Mouse (Mus musculus) erythroblast, embryonic 14.5 days (primary cell): ENCODE results near the gene Gipc2. TPM values are rescaled to one million over a fixed set of nuclear protein-coding genes. Genes with fewer than 3 reads are reported as not detected.

Source experiments
- H3K27me3 ChIP-seq: 2 replicates; pipeline ENCODE4 v1.6.1; 2012; ENCODE audit warnings: inconsistent platforms; ENCODE audit not compliant: control insufficient read depth
- H3K36me3 ChIP-seq: 2 replicates; pipeline ENCODE4 v1.6.1; 2012; ENCODE audit warnings: mild to moderate bottlenecking, inconsistent platforms; ENCODE audit not compliant: control insufficient read depth
- H3K4me1 ChIP-seq: 2 replicates; pipeline ENCODE4 v1.6.1; 2012; ENCODE audit warnings: inconsistent platforms; ENCODE audit not compliant: control insufficient read depth
- H3K4me3 ChIP-seq: replicated peaks from 2 replicates; pipeline ENCODE3; 2012; ENCODE audit warnings: moderate library complexity, mild to moderate bottlenecking, inconsistent platforms
- H3K9me3 ChIP-seq: 2 replicates; pipeline ENCODE4 v1.6.1; 2012; ENCODE audit warnings: low read length, inconsistent platforms, mixed read lengths; ENCODE audit not compliant: control insufficient read depth
- GATA1 ChIP-seq: IDR thresholded peaks from 2 replicates; pipeline ENCODE4 v1.6.1; 2012; ENCODE audit warnings: low read length, inconsistent platforms, mixed read lengths
- TAL1 ChIP-seq: IDR thresholded peaks from 3 replicates; pipeline ENCODE4 v1.6.1; 2012; ENCODE audit warnings: low read length, inconsistent platforms, mixed read lengths
- polyA plus RNA-seq: library from polyadenylated mRNA; stranded (reverse); fragments of >175 nt; gene quantifications from 2 replicates; pipeline ENCODE4 v1.2.3, GENCODE M21; 2012

Gipc2 gene
- polyA plus RNA-seq, 1 experiment, result not detected

- Histone ChIP-seq H3K9me3 (no peaks in the 10 kb centered on the region), H3K27me3 (no peaks in the 10 kb centered on the region)
Observed at GRCm38 (mm10) chr3:152081381-152081780, 84.6 kb downstream of the Gipc2 start.

GRCm38 (mm10) chr3:152076088-152076487 lies 89.9 kb downstream of the Gipc2 start:
- no peak for TF ChIP-seq GATA1
- TF ChIP-seq TAL1, result no peak
- no peaks in the 10 kb centered on the region for H3K4me1 ChIP-seq
- H3K4me3 ChIP-seq, result no peak overlapping the region
- H3K27me3 ChIP-seq, result no peaks in the 10 kb centered on the region
- H3K36me3 ChIP-seq, result no peaks in the 10 kb centered on the region
- H3K9me3 ChIP-seq, result no peaks in the 10 kb centered on the region

More at GRCm38 (mm10) chr3:152081381-152081780, 84.6 kb downstream of the Gipc2 start:
- no peak for TF ChIP-seq GATA1
- TF ChIP-seq TAL1, result no peak
- no peak overlapping the region for H3K4me3 ChIP-seq
- H3K4me1 ChIP-seq, result no peaks in the 10 kb centered on the region
- no peaks in the 10 kb centered on the region for H3K36me3 ChIP-seq

GRCm38 (mm10) chr3:152069001-152069400 lies 97.0 kb downstream of the Gipc2 start:
- Histone ChIP-seq H3K4me1 (no peaks in the 10 kb centered on the region), H3K27me3 (no peaks in the 10 kb centered on the region), H3K36me3 (no peaks in the 10 kb centered on the region), H3K4me3 (no peak overlapping the region), H3K9me3 (no peaks in the 10 kb centered on the region)
- no peak for TF ChIP-seq GATA1
- no peak for TF ChIP-seq TAL1

- Histone ChIP-seq H3K4me3 (no peak overlapping the region), H3K27me3 (no peaks in the 10 kb centered on the region), H3K36me3 (no peaks in the 10 kb centered on the region), H3K4me1 (no peaks in the 10 kb centered on the region), H3K9me3 (no peaks in the 10 kb centered on the region)
- TF ChIP-seq TAL1 (no peak), GATA1 (no peak)
Observed at GRCm38 (mm10) chr3:152068311-152068710, 97.7 kb downstream of the Gipc2 start.

- no peaks in the 10 kb centered on the region for H3K36me3 ChIP-seq
- no peaks in the 10 kb centered on the region for H3K4me1 ChIP-seq
- H3K27me3 ChIP-seq, result no peaks in the 10 kb centered on the region
- no peaks in the 10 kb centered on the region for H3K9me3 ChIP-seq
- H3K4me3 ChIP-seq, result no peak overlapping the region
- TF ChIP-seq TAL1, result no peak
- TF ChIP-seq GATA1, result no peak
Observed at GRCm38 (mm10) chr3:152066696-152067095, 99.3 kb downstream of the Gipc2 start.

- no peaks in the 10 kb centered on the region for H3K4me1 ChIP-seq
- no peaks in the 10 kb centered on the region for H3K27me3 ChIP-seq
- no peaks in the 10 kb centered on the region for H3K9me3 ChIP-seq
- no peaks in the 10 kb centered on the region for H3K36me3 ChIP-seq
- no peak for TF ChIP-seq TAL1
- TF ChIP-seq GATA1, result no peak
- no peak overlapping the region for H3K4me3 ChIP-seq
Observed at GRCm38 (mm10) chr3:152065806-152066205, 100.2 kb downstream of the Gipc2 start.

GRCm38 (mm10) chr3:152064166-152064565 lies 101.9 kb downstream of the Gipc2 start:
- TF ChIP-seq TAL1, result no peak
- TF ChIP-seq GATA1, result no peak
- no peaks in the 10 kb centered on the region for H3K4me1 ChIP-seq
- H3K36me3 ChIP-seq, result no peaks in the 10 kb centered on the region
- H3K9me3 ChIP-seq, result no peaks in the 10 kb centered on the region
- no peak overlapping the region for H3K4me3 ChIP-seq
- no peaks in the 10 kb centered on the region for H3K27me3 ChIP-seq

GRCm38 (mm10) chr3:152062806-152063205 lies 103.2 kb downstream of the Gipc2 start:
- Histone ChIP-seq H3K4me3 (no peak overlapping the region), H3K36me3 (no peaks in the 10 kb centered on the region), H3K4me1 (no peaks in the 10 kb centered on the region), H3K27me3 (no peaks in the 10 kb centered on the region), H3K9me3 (no peaks in the 10 kb centered on the region)
- no peak for TF ChIP-seq GATA1
- no peak for TF ChIP-seq TAL1

- Histone ChIP-seq H3K4me1 (no peaks in the 10 kb centered on the region), H3K4me3 (no peak overlapping the region), H3K36me3 (no peaks in the 10 kb centered on the region), H3K9me3 (no peaks in the 10 kb centered on the region), H3K27me3 (no peaks in the 10 kb centered on the region)
- TF ChIP-seq TAL1 (no peak), GATA1 (no peak)
Observed at GRCm38 (mm10) chr3:152061145-152061544, 104.9 kb downstream of the Gipc2 start.

GRCm38 (mm10) chr3:152058235-152058634 lies 107.8 kb downstream of the Gipc2 start:
- no peak for TF ChIP-seq GATA1
- TF ChIP-seq TAL1, result no peak
- Histone ChIP-seq H3K9me3 (no peaks in the 10 kb centered on the region), H3K4me3 (no peak overlapping the region), H3K27me3 (no peaks in the 10 kb centered on the region), H3K4me1 (no peaks in the 10 kb centered on the region), H3K36me3 (no peaks in the 10 kb centered on the region)
